Mouse (Mus musculus): ENCODE measurements around the gene Olfr1133. TPM values are rescaled to one million over a fixed set of nuclear protein-coding genes. Genes with fewer than 3 reads are reported as not detected.

Gene Olfr1133
- polyA plus RNA-seq, 1 experiment from 2014 or later, result not detected

Other genes with a start within 250 kb of the Olfr1133 start
- gene Olfr1123, start 230.7 kb downstream of the Olfr1133 start, polyA plus RNA-seq (2015; fragmentation: Nextera tagmentation; extraction: Ambion mirVana), result not detected in 2 replicates
- not detected in 2 replicates for gene Olfr1124, start 217.1 kb downstream of the Olfr1133 start, polyA plus RNA-seq (2015; fragmentation: Nextera tagmentation; extraction: Ambion mirVana)
- not detected in 2 replicates for gene Olfr1126, start 193.4 kb downstream of the Olfr1133 start, polyA plus RNA-seq (2015; fragmentation: Nextera tagmentation; extraction: Ambion mirVana)
- gene Pramel7, start 150.3 kb downstream of the Olfr1133 start, polyA plus RNA-seq (2015; fragmentation: Nextera tagmentation; extraction: Ambion mirVana), result not detected in 2 replicates
- gene Pramel6, start 140.8 kb downstream of the Olfr1133 start, polyA plus RNA-seq (2015; fragmentation: Nextera tagmentation; extraction: Ambion mirVana), result not detected in 2 replicates
- gene Olfr153, start 115.6 kb downstream of the Olfr1133 start, polyA plus RNA-seq (2015; fragmentation: Nextera tagmentation; extraction: Ambion mirVana), result not detected in 2 replicates
- gene Olfr1128, start 101.8 kb downstream of the Olfr1133 start, polyA plus RNA-seq (2015; fragmentation: Nextera tagmentation; extraction: Ambion mirVana), result not detected in 2 replicates
- not detected in 2 replicates for gene Olfr1129, start 73.5 kb downstream of the Olfr1133 start, polyA plus RNA-seq (2015; fragmentation: Nextera tagmentation; extraction: Ambion mirVana)
- not detected in 2 replicates for gene Olfr1130, start 41.2 kb downstream of the Olfr1133 start, polyA plus RNA-seq (2015; fragmentation: Nextera tagmentation; extraction: Ambion mirVana)
- not detected in 2 replicates for gene Olfr1131, start 20.3 kb downstream of the Olfr1133 start, polyA plus RNA-seq (2015; fragmentation: Nextera tagmentation; extraction: Ambion mirVana)
- gene Olfr1132, start 9.8 kb downstream of the Olfr1133 start, polyA plus RNA-seq (2015; fragmentation: Nextera tagmentation; extraction: Ambion mirVana), result not detected in 2 replicates
- gene Olfr1134, start 11.1 kb upstream of the Olfr1133 start, polyA plus RNA-seq (2015; fragmentation: Nextera tagmentation; extraction: Ambion mirVana), result not detected in 2 replicates
- gene Olfr1135, start 26.3 kb upstream of the Olfr1133 start, polyA plus RNA-seq (2015; fragmentation: Nextera tagmentation; extraction: Ambion mirVana), result not detected in 2 replicates
- not detected in 2 replicates for gene Olfr1136, start 46.6 kb upstream of the Olfr1133 start, polyA plus RNA-seq (2015; fragmentation: Nextera tagmentation; extraction: Ambion mirVana)
- gene Olfr1137, start 65.8 kb upstream of the Olfr1133 start, polyA plus RNA-seq (2015; fragmentation: Nextera tagmentation; extraction: Ambion mirVana), result not detected in 2 replicates
- gene Olfr1138, start 92.6 kb upstream of the Olfr1133 start, polyA plus RNA-seq (2015; fragmentation: Nextera tagmentation; extraction: Ambion mirVana), result not detected in 2 replicates
- not detected in 2 replicates for gene Olfr1140, start 96.4 kb upstream of the Olfr1133 start, polyA plus RNA-seq (2015; fragmentation: Nextera tagmentation; extraction: Ambion mirVana)
- not detected in 2 replicates for gene Olfr1141, start 106.6 kb upstream of the Olfr1133 start, polyA plus RNA-seq (2015; fragmentation: Nextera tagmentation; extraction: Ambion mirVana)
- gene Olfr152, start 132.1 kb upstream of the Olfr1133 start, polyA plus RNA-seq (2015; fragmentation: Nextera tagmentation; extraction: Ambion mirVana), result not detected in 2 replicates
- gene Olfr1143, start 153.2 kb upstream of the Olfr1133 start, polyA plus RNA-seq (2015; fragmentation: Nextera tagmentation; extraction: Ambion mirVana), result not detected in 2 replicates
- gene Olfr1145, start 162.4 kb upstream of the Olfr1133 start, polyA plus RNA-seq (2015; fragmentation: Nextera tagmentation; extraction: Ambion mirVana), result not detected in 2 replicates
- not detected in 2 replicates for gene Olfr1148, start 183.2 kb upstream of the Olfr1133 start, polyA plus RNA-seq (2015; fragmentation: Nextera tagmentation; extraction: Ambion mirVana)
- not detected in 2 replicates for gene Olfr1150-ps1, start 196.6 kb upstream of the Olfr1133 start, polyA plus RNA-seq (2015; fragmentation: Nextera tagmentation; extraction: Ambion mirVana)
- not detected in 2 replicates for gene Olfr1151, start 208.5 kb upstream of the Olfr1133 start, polyA plus RNA-seq (2015; fragmentation: Nextera tagmentation; extraction: Ambion mirVana)
- not detected in 2 replicates for gene Olfr1152, start 219.1 kb upstream of the Olfr1133 start, polyA plus RNA-seq (2015; fragmentation: Nextera tagmentation; extraction: Ambion mirVana)
- gene Olfr1153, start 247.6 kb upstream of the Olfr1133 start, polyA plus RNA-seq (2015; fragmentation: Nextera tagmentation; extraction: Ambion mirVana), result not detected in 2 replicates

All from intestine, postnatal 0 days (tissue).